Mouse (Mus musculus) liver, adult 2 months (tissue): ENCODE results near the gene Rpf2. TPM values are rescaled to one million over a fixed set of nuclear protein-coding genes. Genes with fewer than 3 reads are reported as not detected.
A peak's percentile ranks its signal among the peaks of the same experiment; 100 is the strongest.

Experiments used
- DNase-seq: peaks from one replicate; pipeline ENCODE4 v3.0.0-alpha.2; 2011; ENCODE audit warnings: low read depth, low spot score; ENCODE audit errors: extremely low read depth
- H3K27ac ChIP-seq: fragments of 200-500 bp; replicated peaks from 2 replicates; pipeline ENCODE4 v1.5.1; 2012; ENCODE audit warnings: low read depth, mild to moderate bottlenecking, control low read depth, inconsistent platforms, low read length; ENCODE audit not compliant: insufficient read depth
- H3K27me3 ChIP-seq: fragments of 200-500 bp; 2 replicates; pipeline ENCODE4 v1.6.1; 2012; ENCODE audit warnings: mild to moderate bottlenecking, moderate library complexity, low read length, inconsistent platforms; ENCODE audit not compliant: control insufficient read depth, insufficient read depth
- H3K36me3 ChIP-seq: fragments of 200-500 bp; 2 replicates; pipeline ENCODE4 v1.6.1; 2012; ENCODE audit warnings: low read length, inconsistent platforms; ENCODE audit not compliant: control insufficient read depth, insufficient read depth
- H3K4me1 ChIP-seq: fragments of 200-500 bp; 2 replicates; pipeline ENCODE4 v1.6.1; 2011; ENCODE audit warnings: low read length; ENCODE audit not compliant: control insufficient read depth, insufficient read depth
- H3K4me3 ChIP-seq: fragments of 200-500 bp; 2 replicates; pipeline ENCODE4 v1.5.1; 2011; ENCODE audit warnings: low read depth, mild to moderate bottlenecking, control low read depth, low read length, moderate library complexity; ENCODE audit not compliant: insufficient read depth
- H3K79me2 ChIP-seq: fragments of 200-500 bp; 2 replicates; pipeline ENCODE4 v1.6.1; 2012; ENCODE audit warnings: inconsistent platforms, mild to moderate bottlenecking, low read length, moderate library complexity; ENCODE audit not compliant: control insufficient read depth, insufficient read depth
- H3K9ac ChIP-seq: fragments of 200-500 bp; 2 replicates; pipeline ENCODE4 v1.6.1; 2012; ENCODE audit warnings: low read depth, mild to moderate bottlenecking, control low read depth, inconsistent platforms, low read length
- CTCF ChIP-seq: fragments of 200-500 bp; IDR thresholded peaks from 2 replicates; pipeline ENCODE4 v1.5.1; 2011; ENCODE audit warnings: low read depth, low read length, control low read depth
- POLR2A ChIP-seq: fragments of 200-500 bp; IDR thresholded peaks from 2 replicates; pipeline ENCODE4 v1.6.1; 2011; ENCODE audit warnings: low read length, control low read depth; ENCODE audit not compliant: insufficient read depth; ENCODE audit errors: extremely low read depth
- WGBS: fragments of 180-500 bp; shearing (Covaris S2); methylation state at CpG from one replicate; pipeline ENCODE4 v1.1.7; 2018; 5-methylcytosine and 5-hydroxymethylcytosine counted together
- polyA plus RNA-seq: library from polyadenylated mRNA; depleted of rRNA; stranded (reverse); fragments of >200 nt; gene quantifications from 2 replicates; pipeline ENCODE4 v1.2.3, GENCODE M21; 2012
- total RNA-seq: library from RNA; depleted of rRNA; stranded (reverse); fragments of >200 nt; gene quantifications from 2 replicates; pipeline ENCODE4 v1.2.3, GENCODE M21; 2014

Rpf2 gene
- total and polyA plus RNA-seq, 2 experiments, result 1.7 to 11.2 TPM

- WGBS, result 91% methylated on average over 3 of the region's 3 CpGs
- Histone ChIP-seq H3K27ac (no peak overlapping the region), H3K4me3 (no peak overlapping the region), H3K79me2 (no peaks in the 10 kb centered on the region), H3K36me3 (no peaks in the 10 kb centered on the region), H3K4me1 (no peaks in the 10 kb centered on the region), H3K9ac (no peak overlapping the region), H3K27me3 (no peaks in the 10 kb centered on the region)
- TF ChIP-seq CTCF, result peak; percentile 22; the same call in 1 of the 2 replicates
- no peak for TF ChIP-seq POLR2A
- DNase-seq, result no peak
These were observed 18.1 kb upstream of the Rpf2 start for GRCm38 (mm10) chr10:40264920-40265319.

- Histone ChIP-seq H3K27me3 (no peaks in the 10 kb centered on the region), H3K79me2 (no peaks in the 10 kb centered on the region), H3K9ac (no peak overlapping the region), H3K4me1 (peaks cover 3% of the 10 kb centered on the region), H3K27ac (no peak overlapping the region), H3K4me3 (no peak overlapping the region), H3K36me3 (no peaks in the 10 kb centered on the region)
- DNase-seq, result no peak
- TF ChIP-seq POLR2A (no peak), CTCF (no peak)
- WGBS, result 76% methylated on average over 4 of the region's 4 CpGs
These were observed 16.9 kb upstream of the Rpf2 start for GRCm38 (mm10) chr10:40263691-40264090.

- Histone ChIP-seq H3K9ac (no peak overlapping the region), H3K27me3 (no peaks in the 10 kb centered on the region), H3K79me2 (no peaks in the 10 kb centered on the region), H3K4me3 (no peak overlapping the region), H3K4me1 (peaks cover 3% of the 10 kb centered on the region), H3K27ac (no peak overlapping the region), H3K36me3 (no peaks in the 10 kb centered on the region)
- DNase-seq, result no peak
- TF ChIP-seq POLR2A, result no peak
- no peak for TF ChIP-seq CTCF
- 91% methylated on average over 6 of the region's 6 CpGs for WGBS
These were observed 15.4 kb upstream of the Rpf2 start for GRCm38 (mm10) chr10:40262200-40262599.

GRCm38 (mm10) chr10:40260305-40260704 is 13.5 kb upstream of the Rpf2 start:
- H3K4me3 ChIP-seq, result no peak overlapping the region
- 71% methylated on average over 5 of the region's 5 CpGs for WGBS
- H3K79me2 ChIP-seq, result no peaks in the 10 kb centered on the region
- H3K9ac ChIP-seq, result no peak overlapping the region
- no peak overlapping the region for H3K27ac ChIP-seq
- peaks cover 6% of the 10 kb centered on the region for H3K4me1 ChIP-seq
- no peak for TF ChIP-seq POLR2A
- TF ChIP-seq CTCF, result no peak
- no peak for DNase-seq
- no peaks in the 10 kb centered on the region for H3K27me3 ChIP-seq
- no peaks in the 10 kb centered on the region for H3K36me3 ChIP-seq

- no peak for TF ChIP-seq CTCF
- no peak for TF ChIP-seq POLR2A
- Histone ChIP-seq H3K79me2 (no peaks in the 10 kb centered on the region), H3K4me1 (peaks cover 6% of the 10 kb centered on the region), H3K36me3 (no peaks in the 10 kb centered on the region), H3K27me3 (no peaks in the 10 kb centered on the region), H3K9ac (no peak overlapping the region), H3K4me3 (no peak overlapping the region), H3K27ac (no peak overlapping the region)
- whole genome bisulfite sequencing, result 24% methylated on average over 8 of the region's 8 CpGs
- no peak for DNase-seq
These were observed 12.7 kb upstream of the Rpf2 start for GRCm38 (mm10) chr10:40259542-40259941.

- peak; percentile 72 for DNase-seq
These were observed 12.1 kb upstream of the Rpf2 start for GRCm38 (mm10) chr10:40258976-40259375.

More at GRCm38 (mm10) chr10:40258976-40259375, 12.1 kb upstream of the Rpf2 start:
- H3K36me3 ChIP-seq, result no peaks in the 10 kb centered on the region
- TF ChIP-seq POLR2A, result no peak
- TF ChIP-seq CTCF, result peak; percentile 43
- H3K27me3 ChIP-seq, result no peaks in the 10 kb centered on the region
- under 1% methylated on average over 5 of the region's 5 CpGs for WGBS
- no peak overlapping the region for H3K4me3 ChIP-seq
- H3K79me2 ChIP-seq, result no peaks in the 10 kb centered on the region
- no peak overlapping the region for H3K9ac ChIP-seq
- peak overlapping the region; percentile 2; the same call in 1 of the 2 replicates for H3K27ac ChIP-seq
- H3K4me1 ChIP-seq, result peaks cover 6% of the 10 kb centered on the region
